Mouse (Mus musculus) kidney, adult 2 months (tissue): ENCODE measurements at regions not wholly inside any gene's neighbourhood (a gene's known extent, or its start where the extent isn't known, plus 50 kb on each side); places are given as distances from the start of the nearest gene placed in this dataset.

Source experiments
- DNase-seq: peaks from one replicate; pipeline ENCODE4 v3.0.0; 2021
- H3K27ac ChIP-seq: fragments of 200-500 bp; 2 replicates; pipeline ENCODE4 v1.5.1; 2012; ENCODE audit warnings: low read depth, low read length, control low read depth, inconsistent platforms; ENCODE audit not compliant: insufficient read depth
- H3K27me3 ChIP-seq: fragments of 200-500 bp; replicated peaks from 2 replicates; pipeline ENCODE4 v1.6.1; 2012; ENCODE audit warnings: mild to moderate bottlenecking, moderate library complexity, low read length, inconsistent platforms; ENCODE audit not compliant: control insufficient read depth, insufficient read depth
- H3K36me3 ChIP-seq: fragments of 200-500 bp; 2 replicates; pipeline ENCODE4 v1.6.1; 2012; ENCODE audit warnings: mild to moderate bottlenecking, moderate library complexity, low read length, inconsistent platforms; ENCODE audit not compliant: control insufficient read depth, insufficient read depth
- H3K4me1 ChIP-seq: fragments of 200-500 bp; 2 replicates; pipeline ENCODE4 v1.6.1; 2011; ENCODE audit warnings: low read length; ENCODE audit not compliant: control insufficient read depth, insufficient read depth
- H3K4me3 ChIP-seq: fragments of 200-500 bp; 2 replicates; pipeline ENCODE4 v1.5.1; 2011; ENCODE audit warnings: mild to moderate bottlenecking, low read depth, low read length, control low read depth; ENCODE audit not compliant: insufficient read depth
- CTCF ChIP-seq: fragments of 200-500 bp; conservative IDR thresholded peaks from 2 replicates; pipeline ENCODE4 v1.5.1; 2011; ENCODE audit warnings: low read depth, mild to moderate bottlenecking, control low read depth, low read length, moderate library complexity, mixed read lengths; ENCODE audit not compliant: insufficient read depth, insufficient read length
- POLR2A ChIP-seq: fragments of 200-500 bp; IDR thresholded peaks from one replicate; pipeline ENCODE4 v1.6.1; 2011; ENCODE audit warnings: low read depth, low read length, control low read depth
- WGBS: fragments of 180-500 bp; shearing (Covaris S2); methylation state at CpG from one replicate; pipeline ENCODE4 v1.1.7; 2018; 5-methylcytosine and 5-hydroxymethylcytosine counted together

- Histone ChIP-seq H3K36me3 (no peaks in the 10 kb centered on the region), H3K4me1 (no peaks in the 10 kb centered on the region), H3K27ac (no peak overlapping the region), H3K27me3 (no peaks in the 10 kb centered on the region), H3K4me3 (no peak overlapping the region)
- WGBS = 46% methylated on average over 3 of the region's 3 CpGs
- TF ChIP-seq POLR2A (no peak), CTCF (no peak)
- DNase-seq = no peak
These were observed 430.2 kb downstream of the Gria2 start for GRCm38 (mm10) chr3:80372436-80372835.

- H3K27ac ChIP-seq = no peak overlapping the region
- H3K4me3 ChIP-seq = no peak overlapping the region
- H3K36me3 ChIP-seq = no peaks in the 10 kb centered on the region
- TF ChIP-seq CTCF (no peak), POLR2A (no peak)
- no peaks in the 10 kb centered on the region for H3K4me1 ChIP-seq
- WGBS = 76% methylated on average over 2 of the region's 2 CpGs
- no peaks in the 10 kb centered on the region for H3K27me3 ChIP-seq
- DNase-seq = no peak
These were observed 416.6 kb downstream of the Gria2 start for GRCm38 (mm10) chr3:80385986-80386385.

- no peaks in the 10 kb centered on the region for H3K4me1 ChIP-seq
- no peaks in the 10 kb centered on the region for H3K27me3 ChIP-seq
- no peak overlapping the region for H3K4me3 ChIP-seq
- H3K36me3 ChIP-seq = no peaks in the 10 kb centered on the region
- 67% methylated on average over 4 of the region's 4 CpGs for WGBS
- H3K27ac ChIP-seq = no peak overlapping the region
- TF ChIP-seq CTCF = no peak
- no peak for TF ChIP-seq POLR2A
- no peak for DNase-seq
These were observed 406.4 kb downstream of the Gria2 start for GRCm38 (mm10) chr3:80396240-80396639.

- no peak for TF ChIP-seq POLR2A
- TF ChIP-seq CTCF = no peak
- H3K36me3 ChIP-seq = no peaks in the 10 kb centered on the region
- DNase-seq = no peak
- 81% methylated on average over 3 of the region's 3 CpGs for WGBS
- no peaks in the 10 kb centered on the region for H3K4me1 ChIP-seq
- H3K27ac ChIP-seq = no peak overlapping the region
- H3K27me3 ChIP-seq = no peaks in the 10 kb centered on the region
- no peak overlapping the region for H3K4me3 ChIP-seq
These were observed 382.2 kb downstream of the Gria2 start for GRCm38 (mm10) chr3:80420453-80420852.

GRCm38 (mm10) chr3:80421461-80421860, 381.2 kb downstream of the Gria2 start:
- no peaks in the 10 kb centered on the region for H3K27me3 ChIP-seq
- no peaks in the 10 kb centered on the region for H3K36me3 ChIP-seq
- H3K4me1 ChIP-seq = no peaks in the 10 kb centered on the region
- no peak overlapping the region for H3K4me3 ChIP-seq
- H3K27ac ChIP-seq = no peak overlapping the region
- 95% methylated on average over 3 of the region's 3 CpGs for WGBS
- TF ChIP-seq CTCF = no peak
- no peak for TF ChIP-seq POLR2A
- DNase-seq = no peak

GRCm38 (mm10) chr3:80422106-80422505, 380.5 kb downstream of the Gria2 start:
- WGBS = 86% methylated on average over 3 of the region's 3 CpGs

GRCm38 (mm10) chr3:80422646-80423045, 380.0 kb downstream of the Gria2 start:
- H3K36me3 ChIP-seq = no peaks in the 10 kb centered on the region
- DNase-seq = no peak
- H3K27me3 ChIP-seq = no peaks in the 10 kb centered on the region
- no peak overlapping the region for H3K4me3 ChIP-seq
- H3K4me1 ChIP-seq = no peaks in the 10 kb centered on the region
- WGBS = 41% methylated on average over 4 of the region's 4 CpGs
- no peak for TF ChIP-seq CTCF
- TF ChIP-seq POLR2A = no peak
- no peak overlapping the region for H3K27ac ChIP-seq

More at GRCm38 (mm10) chr3:80422106-80422505, 380.5 kb downstream of the Gria2 start:
- no peaks in the 10 kb centered on the region for H3K27me3 ChIP-seq
- no peaks in the 10 kb centered on the region for H3K36me3 ChIP-seq
- no peak for DNase-seq
- no peak overlapping the region for H3K4me3 ChIP-seq
- TF ChIP-seq CTCF (no peak), POLR2A (no peak)
- H3K27ac ChIP-seq = no peak overlapping the region
- no peaks in the 10 kb centered on the region for H3K4me1 ChIP-seq
